Mouse (Mus musculus) gastrocnemius, adult 2 months (tissue): ENCODE results near the gene Pcgf3. TPM values are rescaled to one million over a fixed set of nuclear protein-coding genes. Genes with fewer than 3 reads are reported as not detected.
"Not testable (repeated sequence)": the region's sequence is repeated elsewhere in the genome, so short reads cannot be mapped to it uniquely, and the experiment has no call there.

Experiments
- DNase-seq: peaks from one replicate; pipeline ENCODE4 v3.0.0; 2022
- H3K27ac ChIP-seq: fragments of 200-600 bp; 2 replicates; pipeline ENCODE4 v1.8.1; 2022; ENCODE audit warnings: mild to moderate bottlenecking
- H3K4me3 ChIP-seq: fragments of 200-600 bp; 2 replicates; pipeline ENCODE4 v1.8.1; 2022; ENCODE audit warnings: mild to moderate bottlenecking, moderate library complexity
- CTCF ChIP-seq: fragments of 200-600 bp; IDR thresholded peaks from 2 replicates; pipeline ENCODE4 v1.8.1; 2022; ENCODE audit warnings: antibody characterized with exemption, mild to moderate bottlenecking, moderate library complexity
- intact Hi-C: fragments of 180-260 bp; cut with DNase I; formaldehyde crosslinking; loops from one replicate; pipeline ENCODE4 v1.15.1; 2025
- total RNA-seq, 2 experiments: library from RNA; stranded (reverse); gene quantifications; 2 replicates each; pipeline ENCODE4 v1.2.3; 2021

The Pcgf3 gene
- total RNA-seq, 2 experiments from 2014 or later, result 34.3 to 42.6 TPM

GRCm38 (mm10) chr5:108450837-108451540, 10.0 kb upstream of the Pcgf3 start:
- no peak for DNase-seq
- no peak overlapping the region for H3K27ac ChIP-seq
- no peak for TF ChIP-seq CTCF
- no peak overlapping the region for H3K4me3 ChIP-seq
- intact Hi-C loops, result no loop called here

- intact Hi-C loops, result no loop called here
- Histone ChIP-seq H3K4me3 (no peak overlapping the region), H3K27ac (no peak overlapping the region)
- DNase-seq, result no peak
- TF ChIP-seq CTCF, result no peak
Observed at GRCm38 (mm10) chr5:108451611-108452010, 9.4 kb upstream of the Pcgf3 start.

GRCm38 (mm10) chr5:108452422-108452821, 8.6 kb upstream of the Pcgf3 start:
- no peak for DNase-seq
- Histone ChIP-seq H3K27ac (no peak overlapping the region), H3K4me3 (no peak overlapping the region)
- no peak for TF ChIP-seq CTCF
- intact Hi-C loops, result no loop called here

- DNase-seq, result no peak
- no peak for TF ChIP-seq CTCF
- Histone ChIP-seq H3K27ac (no peak overlapping the region), H3K4me3 (no peak overlapping the region)
- intact Hi-C loops, result no loop called here
Observed at GRCm38 (mm10) chr5:108454094-108454493, 6.9 kb upstream of the Pcgf3 start.

- DNase-seq, result no peak
- intact Hi-C loops, result no loop called here
- TF ChIP-seq CTCF, result no peak
Observed at GRCm38 (mm10) chr5:108458706-108459105, 2.3 kb upstream of the Pcgf3 start.

GRCm38 (mm10) chr5:108460461-108460860, 571 bp upstream of the Pcgf3 start:
- Histone ChIP-seq H3K27ac (peak overlapping the region; percentile 96), H3K4me3 (peak overlapping the region; percentile 98)
- intact Hi-C loops, result loop anchor here (2.0 kb wide), 1 partner anchor 26 kb away; the partner anchor contains the start of gene Atp5k
- no peak for DNase-seq
- no peak for TF ChIP-seq CTCF

More at GRCm38 (mm10) chr5:108458706-108459105, 2.3 kb upstream of the Pcgf3 start:
- H3K4me3 ChIP-seq, result no peak overlapping the region
- H3K27ac ChIP-seq, result no peak overlapping the region

- Histone ChIP-seq H3K27ac (peak overlapping the region; percentile 96), H3K4me3 (peak overlapping the region; percentile 98)
- TF ChIP-seq CTCF, result no peak
- no peak for DNase-seq
- intact Hi-C loops, result no loop called here
Observed at GRCm38 (mm10) chr5:108462446-108462845, 1.4 kb downstream of the Pcgf3 start.

- H3K27ac ChIP-seq, result no peak overlapping the region
- TF ChIP-seq CTCF, result no peak
- H3K4me3 ChIP-seq, result no peak overlapping the region
- no peak for DNase-seq
- intact Hi-C loops, result no loop called here
Observed at GRCm38 (mm10) chr5:108465131-108465891, 4.3 kb downstream of the Pcgf3 start.

- intact Hi-C loops, result no loop called here
- Histone ChIP-seq H3K4me3 (no peak overlapping the region), H3K27ac (no peak overlapping the region)
- DNase-seq, result no peak
- no peak for TF ChIP-seq CTCF
Observed at GRCm38 (mm10) chr5:108466647-108467046, 5.6 kb downstream of the Pcgf3 start.

- Histone ChIP-seq H3K4me3 (no peak overlapping the region), H3K27ac (no peak overlapping the region)
- intact Hi-C loops, result no loop called here
- no peak for TF ChIP-seq CTCF
- no peak for DNase-seq
Observed at GRCm38 (mm10) chr5:108469617-108470016, 8.6 kb downstream of the Pcgf3 start.

- Histone ChIP-seq H3K27ac (no peak overlapping the region), H3K4me3 (no peak overlapping the region)
- DNase-seq, result no peak
- TF ChIP-seq CTCF, result no peak
- intact Hi-C loops, result no loop called here
Observed at GRCm38 (mm10) chr5:108473737-108474136, 12.7 kb downstream of the Pcgf3 start.

- TF ChIP-seq CTCF, result no peak
- intact Hi-C loops, result no loop called here
- no peak overlapping the region for H3K27ac ChIP-seq
- H3K4me3 ChIP-seq, result no peak overlapping the region
- DNase-seq, result no peak
Observed at GRCm38 (mm10) chr5:108475977-108476376, 14.9 kb downstream of the Pcgf3 start.

- DNase-seq, result no peak
- no peak for TF ChIP-seq CTCF
- no peak overlapping the region for H3K4me3 ChIP-seq
- intact Hi-C loops, result loop anchor here (5.0 kb wide), 1 partner anchor 56 kb away; no protein-coding TSS in a partner anchor
- no peak overlapping the region for H3K27ac ChIP-seq
Observed at GRCm38 (mm10) chr5:108483006-108483405, 22.0 kb downstream of the Pcgf3 start.

- intact Hi-C loops, result no loop called here
- no peak for DNase-seq
- H3K4me3 ChIP-seq, result no peak overlapping the region
- peak; percentile 61 for TF ChIP-seq CTCF
- no peak overlapping the region for H3K27ac ChIP-seq
Observed at GRCm38 (mm10) chr5:108485239-108485638, 24.2 kb downstream of the Pcgf3 start.

- DNase-seq, H3K4me3 ChIP-seq, intact Hi-C loops, H3K27ac ChIP-seq: not testable (repeated sequence)
Observed at GRCm38 (mm10) chr5:108486148-108486547, 25.1 kb downstream of the Pcgf3 start.
